Mouse (Mus musculus): ENCODE measurements around the gene Gm20708. TPM values are rescaled to one million over a fixed set of nuclear protein-coding genes. Genes with fewer than 3 reads are reported as not detected.

Gene Gm20708
- polyA plus RNA-seq, 1 experiment: 12.3 TPM

DNA sequence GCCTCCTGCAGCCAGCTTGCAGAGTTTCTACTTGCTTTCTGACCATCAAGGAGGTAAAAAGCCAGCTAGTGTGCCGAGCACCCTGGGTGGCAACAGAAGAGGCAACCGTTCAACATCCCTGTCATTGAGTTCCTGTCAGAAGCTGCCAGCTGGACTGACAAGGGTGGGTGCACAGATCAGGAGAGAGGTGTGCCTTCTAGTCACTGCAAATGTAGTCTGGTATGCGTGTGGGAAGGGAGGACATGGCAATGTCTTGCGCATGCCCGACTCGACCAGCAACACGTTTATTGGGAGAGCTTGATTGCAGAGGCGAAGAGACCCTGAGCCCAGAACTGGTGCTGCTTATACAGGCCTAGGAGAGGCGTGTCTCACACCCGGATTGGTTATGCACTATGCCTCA lies 48.0 kb downstream of the Gm20708 start:
- H3K4me3 ChIP-seq (replicated peaks; ENCODE audit: control insufficient read depth, low read depth, low read length): no peak overlapping the region
- no peak for TF ChIP-seq CTCF (IDR thresholded peaks at IDR 0.05; ENCODE audit: control insufficient read depth, insufficient read depth, low read length)
- no peak for TF ChIP-seq POLR2A (IDR thresholded peaks at IDR 0.05; ENCODE audit: borderline replicate concordance, control insufficient read depth, low read depth, low read length)
- H3K27ac ChIP-seq (ENCODE audit: control insufficient read depth, insufficient read depth, low read depth, low read length, poor library complexity): no peak overlapping the region
- 95% methylated on average over 10 of the region's 10 CpGs for WGBS
- no peaks in the 10 kb centered on the region for H3K4me1 ChIP-seq (ENCODE audit: control insufficient read depth, insufficient read depth, low read length)

- Histone ChIP-seq H3K4me1 (ENCODE audit: control insufficient read depth, insufficient read depth, low read length) (no peaks in the 10 kb centered on the region), H3K27ac (ENCODE audit: control insufficient read depth, insufficient read depth, low read depth, low read length, poor library complexity) (no peak overlapping the region), H3K4me3 (replicated peaks; ENCODE audit: control insufficient read depth, low read depth, low read length) (no peak overlapping the region)
- 78% methylated on average over 3 of the region's 3 CpGs for WGBS
- no peak for TF ChIP-seq CTCF (IDR thresholded peaks at IDR 0.05; ENCODE audit: control insufficient read depth, insufficient read depth, low read length)
- TF ChIP-seq POLR2A (IDR thresholded peaks at IDR 0.05; ENCODE audit: borderline replicate concordance, control insufficient read depth, low read depth, low read length): no peak
Measured at GRCm38 (mm10) chr11:117858392-117858791, 48.9 kb downstream of the Gm20708 start.

DNA sequence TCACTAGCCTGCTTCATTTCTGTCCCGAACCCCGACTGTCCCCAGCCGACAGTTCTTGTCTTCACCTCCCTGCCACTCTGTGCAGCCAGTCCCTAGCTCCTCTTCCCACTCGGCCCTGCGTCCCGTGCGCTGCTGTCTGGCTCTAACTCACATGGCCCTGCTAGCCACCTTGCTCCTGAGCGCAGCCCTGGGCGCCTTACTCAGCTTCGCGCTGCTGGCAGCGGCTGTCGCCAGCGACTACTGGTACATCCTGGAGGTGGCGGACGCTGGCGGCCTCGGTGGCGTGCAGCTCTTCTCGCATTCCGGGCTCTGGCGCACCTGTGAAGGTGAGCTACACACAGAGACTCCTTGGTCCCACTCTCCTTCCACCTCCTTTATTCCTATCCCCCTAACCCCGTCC lies 51.1 kb downstream of the Gm20708 start, which contains the start of gene Tmem235:
Gene Tmem235 (plus strand): TSS at position 152 of the 400 bp plus-strand sequence.
- no peak within 1 kb of the TSS for H3K27ac ChIP-seq (ENCODE audit: control insufficient read depth, insufficient read depth, low read depth, low read length, poor library complexity)
- TF ChIP-seq CTCF (IDR thresholded peaks at IDR 0.05; ENCODE audit: control insufficient read depth, insufficient read depth, low read length) (no peak), POLR2A (IDR thresholded peaks at IDR 0.05; ENCODE audit: borderline replicate concordance, control insufficient read depth, low read depth, low read length) (no peak)
- H3K4me3 ChIP-seq (replicated peaks; ENCODE audit: control insufficient read depth, low read depth, low read length): no peak within 1 kb of the TSS
- H3K4me1 ChIP-seq (ENCODE audit: control insufficient read depth, insufficient read depth, low read length): no peaks in the 10 kb centered on the region
- WGBS: 5% methylated on average over 23 of the region's 23 CpGs

DNA sequence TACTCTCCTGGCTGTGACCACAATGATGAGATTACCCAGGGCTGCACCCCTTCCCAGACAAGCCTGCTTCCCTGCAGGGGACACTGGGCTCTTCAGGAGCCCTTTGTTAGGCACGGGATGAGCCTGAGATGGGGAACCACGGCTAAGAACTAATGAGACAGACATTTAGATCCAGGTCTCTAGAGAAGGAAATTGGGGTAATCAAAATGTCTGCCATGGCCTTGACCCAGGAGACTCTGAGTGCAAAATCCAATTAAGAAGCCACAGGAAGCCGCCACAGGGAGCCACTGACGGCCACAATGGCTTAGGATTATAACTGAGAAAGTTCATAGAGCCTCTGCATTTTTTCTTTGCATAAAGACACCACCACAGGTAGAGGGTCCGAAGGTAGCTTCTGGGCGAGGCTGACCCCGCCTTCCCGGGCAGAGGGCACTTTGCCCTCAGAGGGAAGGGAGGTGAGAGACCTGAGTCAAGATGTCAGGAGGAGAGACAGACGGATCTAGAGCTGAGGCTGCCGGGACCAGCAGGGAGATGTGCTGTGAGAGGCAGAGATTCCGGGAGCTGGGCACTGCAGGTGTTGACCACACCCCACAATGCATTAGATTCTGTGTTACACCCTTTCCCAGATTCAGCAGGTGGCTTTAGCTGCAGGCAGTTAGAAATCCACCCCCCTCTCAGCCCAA lies 53.8 kb downstream of the Gm20708 start:
- H3K4me1 ChIP-seq (ENCODE audit: control insufficient read depth, insufficient read depth, low read length): no peaks in the 10 kb centered on the region
- H3K27ac ChIP-seq (ENCODE audit: control insufficient read depth, insufficient read depth, low read depth, low read length, poor library complexity): no peak overlapping the region
- H3K4me3 ChIP-seq (replicated peaks; ENCODE audit: control insufficient read depth, low read depth, low read length): no peak overlapping the region
- 67% methylated on average over 11 of the region's 11 CpGs for WGBS
- no peak for TF ChIP-seq POLR2A (IDR thresholded peaks at IDR 0.05; ENCODE audit: borderline replicate concordance, control insufficient read depth, low read depth, low read length)
- TF ChIP-seq CTCF (IDR thresholded peaks at IDR 0.05; ENCODE audit: control insufficient read depth, insufficient read depth, low read length): no peak

- WGBS: 12% methylated on average over 2 of the region's 2 CpGs
Measured at GRCm38 (mm10) chr11:117864805-117865204, 55.3 kb downstream of the Gm20708 start.

GRCm38 (mm10) chr11:117865988-117866387 lies 56.5 kb downstream of the Gm20708 start:
- H3K4me1 ChIP-seq (ENCODE audit: control insufficient read depth, insufficient read depth, low read length): no peaks in the 10 kb centered on the region
- no peak overlapping the region for H3K4me3 ChIP-seq (replicated peaks; ENCODE audit: control insufficient read depth, low read depth, low read length)
- 80% methylated on average over 6 of the region's 6 CpGs for WGBS
- TF ChIP-seq CTCF (IDR thresholded peaks at IDR 0.05; ENCODE audit: control insufficient read depth, insufficient read depth, low read length) (no peak), POLR2A (IDR thresholded peaks at IDR 0.05; ENCODE audit: borderline replicate concordance, control insufficient read depth, low read depth, low read length) (no peak)
- H3K27ac ChIP-seq (ENCODE audit: control insufficient read depth, insufficient read depth, low read depth, low read length, poor library complexity): no peak overlapping the region

More at GRCm38 (mm10) chr11:117864805-117865204, 55.3 kb downstream of the Gm20708 start:
- Histone ChIP-seq H3K27ac (ENCODE audit: control insufficient read depth, insufficient read depth, low read depth, low read length, poor library complexity) (no peak overlapping the region), H3K4me1 (ENCODE audit: control insufficient read depth, insufficient read depth, low read length) (no peaks in the 10 kb centered on the region), H3K4me3 (replicated peaks; ENCODE audit: control insufficient read depth, low read depth, low read length) (no peak overlapping the region)
- TF ChIP-seq POLR2A (IDR thresholded peaks at IDR 0.05; ENCODE audit: borderline replicate concordance, control insufficient read depth, low read depth, low read length) (no peak), CTCF (IDR thresholded peaks at IDR 0.05; ENCODE audit: control insufficient read depth, insufficient read depth, low read length) (no peak)

GRCm38 (mm10) chr11:117870688-117871365 lies 61.4 kb downstream of the Gm20708 start:
- Histone ChIP-seq H3K4me3 (replicated peaks; ENCODE audit: control insufficient read depth, low read depth, low read length) (no peak overlapping the region), H3K4me1 (ENCODE audit: control insufficient read depth, insufficient read depth, low read length) (no peaks in the 10 kb centered on the region), H3K27ac (ENCODE audit: control insufficient read depth, insufficient read depth, low read depth, low read length, poor library complexity) (no peak overlapping the region)
- TF ChIP-seq POLR2A (IDR thresholded peaks at IDR 0.05; ENCODE audit: borderline replicate concordance, control insufficient read depth, low read depth, low read length) (no peak), CTCF (IDR thresholded peaks at IDR 0.05; ENCODE audit: control insufficient read depth, insufficient read depth, low read length) (peak; percentile 97)
- whole genome bisulfite sequencing: 37% methylated on average over 12 of the region's 12 CpGs

- no peak for TF ChIP-seq CTCF (IDR thresholded peaks at IDR 0.05; ENCODE audit: control insufficient read depth, insufficient read depth, low read length)
- TF ChIP-seq POLR2A (IDR thresholded peaks at IDR 0.05; ENCODE audit: borderline replicate concordance, control insufficient read depth, low read depth, low read length): no peak
- 46% methylated on average over 5 of the region's 5 CpGs for WGBS
- no peak overlapping the region for H3K4me3 ChIP-seq (replicated peaks; ENCODE audit: control insufficient read depth, low read depth, low read length)
- no peaks in the 10 kb centered on the region for H3K4me1 ChIP-seq (ENCODE audit: control insufficient read depth, insufficient read depth, low read length)
- no peak overlapping the region for H3K27ac ChIP-seq (ENCODE audit: control insufficient read depth, insufficient read depth, low read depth, low read length, poor library complexity)
Measured at GRCm38 (mm10) chr11:117871376-117871775, 61.9 kb downstream of the Gm20708 start.

Data from bone marrow, adult 2 months (tissue).